Mouse (Mus musculus): Measurements from ENCODE around the gene Dap3.

DNA sequence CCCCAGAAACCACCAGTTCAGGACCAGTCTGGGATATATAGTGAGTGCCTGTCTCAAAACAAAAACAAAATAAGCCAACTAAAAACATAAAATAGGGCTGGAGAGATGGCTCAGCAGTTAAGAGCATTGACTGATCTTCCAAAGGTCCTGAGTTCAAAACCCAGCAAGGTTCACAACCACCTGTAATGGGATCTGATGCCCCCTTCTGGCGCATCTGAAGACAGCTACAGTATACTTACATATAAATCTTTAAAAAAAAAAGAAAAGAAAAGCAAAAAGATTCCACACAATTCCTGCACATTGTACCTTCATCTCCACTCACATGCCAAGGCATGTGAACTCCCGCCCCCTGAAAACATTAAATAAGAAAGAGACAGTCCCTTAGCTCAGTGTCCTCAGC is 25.3 kb downstream of the Dap3 start:
- no peak; the same call in 1 of the 2 replicates for TF ChIP-seq CTCF (IDR thresholded peaks at IDR 0.05; ENCODE audit: low read depth)
- no peak for TF ChIP-seq EP300 (IDR thresholded peaks at IDR 0.05; ENCODE audit: low read depth)

Measured in liver, embryonic 14.5 days (tissue).